Mouse (Mus musculus): ENCODE measurements around the gene Pilra.
A peak's percentile ranks its signal among the peaks of the same experiment; 100 is the strongest.

Gene Pilra

DNA sequence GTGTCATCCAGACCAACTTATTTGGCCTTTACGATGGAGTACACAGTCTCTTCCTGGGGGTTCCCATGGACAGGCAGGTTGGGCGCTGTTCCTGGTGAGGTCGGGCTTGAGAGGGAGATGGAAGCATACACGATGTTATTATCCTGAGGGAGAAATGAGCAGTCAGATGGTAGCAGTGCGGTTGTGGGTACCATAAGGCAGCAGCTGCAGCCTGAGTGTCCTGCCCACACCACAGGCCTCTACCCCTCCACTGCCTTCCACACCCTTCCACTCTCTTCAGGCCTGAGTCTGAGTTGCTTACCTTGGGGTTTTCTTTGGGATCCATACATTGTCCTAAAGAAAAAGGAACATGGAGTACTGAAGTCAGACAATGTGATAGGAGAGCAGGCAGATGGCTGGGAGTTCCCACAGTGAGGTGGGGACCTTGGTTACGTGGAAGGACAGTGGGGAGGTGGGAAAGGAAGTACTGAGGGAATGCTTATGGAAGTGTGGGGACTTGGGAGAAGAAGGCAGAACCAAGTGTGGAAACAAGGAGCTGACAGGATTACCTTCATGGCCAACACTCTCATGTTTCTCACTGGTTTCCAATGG, 12.5 kb downstream of the Pilra start:
- DNase-seq: no peak

DNA sequence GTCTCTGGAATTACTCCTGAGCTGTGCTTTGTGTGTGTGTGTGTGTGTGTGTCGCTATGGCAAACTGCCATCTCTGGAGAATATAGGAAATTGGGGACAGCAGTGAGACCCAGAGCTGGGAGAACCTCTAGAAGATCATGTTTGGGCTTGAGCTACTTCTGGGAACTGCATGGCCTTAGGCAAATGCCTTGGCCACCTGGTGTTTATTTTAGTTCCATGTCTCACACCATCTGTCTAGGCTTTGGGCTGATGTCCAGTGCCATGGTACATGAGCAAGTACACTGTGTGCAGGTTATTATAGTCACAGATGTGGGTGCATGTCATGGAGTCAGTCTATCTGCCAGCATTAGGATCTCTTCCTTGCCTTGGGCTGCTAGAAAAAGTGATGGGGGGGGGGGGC, 13.5 kb downstream of the Pilra start:
- DNase-seq: no peak

DNA sequence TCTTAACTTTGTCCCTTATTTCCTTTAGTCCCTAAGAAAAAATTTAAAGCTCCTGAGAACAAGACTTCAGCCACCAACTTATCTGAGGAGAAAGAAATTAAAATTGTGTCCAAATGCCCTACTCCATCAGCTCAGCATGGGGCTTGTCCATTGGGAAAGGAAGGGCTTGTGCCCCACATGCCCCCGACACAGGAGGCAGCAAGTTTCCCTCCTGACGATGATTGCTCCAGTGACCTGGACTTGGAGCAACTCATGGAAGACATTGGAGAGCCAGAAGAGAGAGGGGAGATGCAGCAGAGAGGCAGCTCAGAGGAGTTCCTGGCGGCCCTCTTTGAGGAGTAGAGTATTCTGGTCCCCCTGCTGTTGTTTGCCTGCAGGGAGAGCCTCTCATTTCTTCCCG, 14.0 kb downstream of the Pilra start:
- DNase-seq: no peak

DNA sequence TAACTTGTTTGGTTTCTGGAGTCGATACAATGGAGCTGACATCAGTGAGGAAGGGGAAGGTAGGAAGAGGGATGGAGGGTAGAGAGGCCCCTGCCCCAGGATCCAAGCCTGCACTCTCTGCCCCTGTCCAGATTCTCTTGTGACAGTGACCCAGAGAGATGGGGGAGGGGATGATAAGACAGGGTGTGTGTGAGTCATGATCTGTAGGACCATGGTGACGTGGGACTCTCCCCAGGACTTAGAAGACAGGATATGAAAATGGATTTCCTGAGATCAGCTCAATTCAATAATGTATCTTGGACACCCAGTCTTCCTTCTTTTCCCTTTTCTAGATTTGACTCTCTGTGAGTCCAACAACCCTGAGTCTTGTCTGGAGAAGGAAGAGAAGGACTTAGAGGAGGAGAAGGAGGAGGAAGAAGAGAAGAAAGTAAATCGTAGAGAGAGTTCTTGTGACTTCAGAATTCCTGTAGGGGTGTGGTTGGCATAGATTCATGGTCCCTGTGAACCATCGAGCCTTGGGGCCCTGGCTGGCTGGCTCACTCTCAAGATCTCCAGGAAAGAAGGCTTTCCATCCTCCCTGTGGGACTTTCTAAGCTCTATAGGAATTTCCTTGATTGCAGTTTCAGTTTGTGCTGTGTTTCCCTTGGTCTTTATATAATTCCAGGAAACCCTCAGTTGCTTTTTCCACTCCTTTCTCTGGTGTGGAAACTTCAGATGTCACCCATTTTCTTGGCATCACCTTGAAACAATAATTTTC, 18.4 kb downstream of the Pilra start:
- no peak for DNase-seq

DNA sequence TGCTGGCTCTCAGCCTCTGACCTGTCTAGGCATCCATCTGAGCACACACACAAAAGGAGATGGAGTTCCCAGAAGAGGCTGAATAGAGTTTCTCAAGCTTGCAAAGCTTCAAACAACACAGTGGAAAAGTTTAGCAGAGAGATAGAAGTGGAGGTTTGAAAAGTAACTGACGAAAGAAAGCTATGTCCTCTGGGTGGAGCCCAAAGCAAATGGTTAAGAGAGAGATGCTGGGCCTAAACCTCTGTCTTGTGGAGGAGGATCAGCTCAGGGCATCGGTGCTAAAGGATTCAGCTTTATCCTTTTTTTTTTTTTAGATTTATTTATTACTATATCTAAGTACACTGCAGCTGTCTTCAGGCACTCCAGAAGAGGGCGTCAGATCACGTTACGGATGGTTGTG, 27.8 kb downstream of the Pilra start:
- no peak for DNase-seq

DNA sequence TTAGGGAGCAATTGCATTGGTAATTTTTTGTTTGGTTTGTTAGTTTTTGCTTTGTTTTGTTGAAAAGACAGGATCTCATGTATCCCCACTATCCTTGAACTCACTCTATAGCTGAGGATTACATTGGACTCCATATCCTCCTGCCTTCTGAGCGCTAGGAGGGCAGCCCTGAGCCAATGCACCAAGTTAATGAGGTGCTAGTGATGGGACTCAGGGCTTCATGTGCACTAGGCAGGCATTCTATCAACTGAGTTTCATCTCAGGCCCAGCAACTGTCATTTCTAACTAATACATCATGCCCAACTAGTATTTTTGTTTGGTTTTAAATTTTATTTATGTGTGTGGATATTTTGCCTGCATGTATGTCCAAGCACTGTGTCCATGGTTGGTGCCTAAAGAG, 29.9 kb downstream of the Pilra start:
- no peak for DNase-seq

DNA sequence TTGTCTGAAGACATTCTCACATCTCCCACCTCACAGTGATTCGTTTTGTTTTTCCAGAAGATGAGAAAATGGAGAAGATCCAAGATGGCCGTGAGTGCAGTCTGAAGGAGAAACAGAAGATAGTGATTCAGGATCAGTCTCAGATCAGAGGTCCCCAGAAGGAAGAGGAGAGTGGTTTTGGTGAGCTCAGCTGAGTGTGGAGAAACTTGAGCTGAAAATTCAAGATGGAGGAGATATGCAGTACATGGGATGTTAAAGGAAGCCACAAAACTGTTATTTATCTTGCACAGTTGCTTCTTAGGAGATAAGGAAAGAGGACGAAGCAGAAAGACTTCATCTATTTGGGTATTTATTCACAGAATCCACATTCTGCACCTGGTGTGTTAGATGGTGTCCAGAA, 35.2 kb downstream of the Pilra start:
- DNase-seq: no peak

DNA sequence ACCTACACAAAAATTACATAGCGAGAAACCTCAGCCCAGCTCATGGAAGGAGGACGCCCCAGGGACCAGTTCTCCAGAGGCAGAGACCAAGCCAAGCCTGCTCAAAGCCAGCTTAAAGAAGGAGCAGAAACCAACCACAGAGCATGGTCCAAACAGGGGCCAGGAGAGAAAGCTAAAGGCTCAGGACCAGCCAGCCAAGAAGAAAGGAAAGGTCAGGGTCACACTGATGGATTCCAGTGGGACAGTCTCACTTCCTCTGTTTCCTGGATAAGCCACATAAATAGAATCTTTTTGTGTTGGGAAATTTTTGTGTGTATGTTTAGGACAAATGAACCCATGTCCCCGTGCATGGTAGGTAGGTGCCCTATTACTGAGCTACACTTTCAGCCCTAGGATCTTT, 39.5 kb downstream of the Pilra start:
- no peak for DNase-seq

DNA sequence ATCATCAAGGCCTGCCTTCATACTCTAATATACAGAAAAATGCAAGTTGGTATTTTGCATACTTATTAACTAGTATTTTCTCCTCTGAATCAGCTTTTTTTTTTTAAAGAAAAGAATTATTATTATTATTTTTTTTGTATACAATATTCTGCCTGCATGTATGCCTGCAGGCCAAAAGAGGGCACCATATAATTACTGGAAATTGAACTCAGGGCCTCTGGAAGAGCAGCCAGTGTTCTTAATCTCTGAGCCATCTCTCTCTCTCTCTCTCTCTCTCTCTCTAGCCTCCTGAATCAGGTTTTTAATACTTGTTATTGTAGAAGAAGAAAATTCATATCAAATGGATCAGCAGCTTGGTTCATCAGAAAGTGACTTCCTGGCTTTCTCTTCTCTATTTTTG, 44.5 kb downstream of the Pilra start:
- DNase-seq: no peak

DNA sequence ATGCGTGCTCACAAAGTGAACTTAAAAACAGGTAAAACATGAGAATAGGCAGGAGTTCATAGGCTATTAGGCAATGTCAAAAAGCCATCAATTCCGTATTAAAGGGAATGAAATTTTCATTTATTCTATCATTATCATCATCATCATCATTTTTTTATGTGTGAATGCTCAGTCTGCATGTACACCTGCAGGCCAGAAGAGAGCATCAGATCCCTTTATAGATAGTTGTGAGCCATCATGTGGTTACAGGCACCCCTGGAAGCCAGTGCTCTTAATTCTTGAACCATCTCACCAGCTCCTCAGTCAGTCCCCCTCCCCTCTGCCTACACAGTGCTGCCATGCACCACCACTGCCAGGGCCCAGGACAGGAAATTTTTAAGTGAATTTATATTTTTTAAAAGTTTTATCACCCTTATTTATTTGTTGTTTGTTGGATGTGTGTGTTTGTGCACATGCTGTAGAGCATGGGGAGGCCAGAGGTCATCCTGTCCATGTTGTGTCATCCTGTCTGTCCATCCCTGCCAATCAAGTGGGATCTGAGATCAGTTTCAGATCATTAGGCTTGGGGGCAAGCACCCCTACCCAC, 47.0 kb downstream of the Pilra start:
- DNase-seq: no peak

DNA sequence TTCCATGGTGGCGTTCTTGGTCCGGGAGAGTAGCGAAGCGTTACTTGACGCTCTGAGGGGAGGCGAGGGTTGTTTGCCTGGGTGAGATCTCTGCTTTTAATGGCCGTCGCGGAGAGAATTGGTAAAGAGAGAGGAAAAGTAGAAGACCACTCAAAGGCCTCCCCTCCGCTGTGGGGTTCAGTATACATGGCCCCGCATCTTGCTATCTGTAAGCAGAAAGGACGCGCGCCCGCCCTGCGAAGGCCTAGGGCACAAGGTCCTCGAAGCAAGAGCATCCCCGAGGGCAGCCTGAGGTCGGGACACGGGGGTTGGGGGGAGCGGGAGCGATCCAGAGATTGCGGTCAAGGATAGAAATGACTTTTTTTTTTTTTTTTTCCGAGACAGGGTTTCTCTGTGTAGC, 47.9 kb downstream of the Pilra start:
- DNase-seq: no peak

DNA sequence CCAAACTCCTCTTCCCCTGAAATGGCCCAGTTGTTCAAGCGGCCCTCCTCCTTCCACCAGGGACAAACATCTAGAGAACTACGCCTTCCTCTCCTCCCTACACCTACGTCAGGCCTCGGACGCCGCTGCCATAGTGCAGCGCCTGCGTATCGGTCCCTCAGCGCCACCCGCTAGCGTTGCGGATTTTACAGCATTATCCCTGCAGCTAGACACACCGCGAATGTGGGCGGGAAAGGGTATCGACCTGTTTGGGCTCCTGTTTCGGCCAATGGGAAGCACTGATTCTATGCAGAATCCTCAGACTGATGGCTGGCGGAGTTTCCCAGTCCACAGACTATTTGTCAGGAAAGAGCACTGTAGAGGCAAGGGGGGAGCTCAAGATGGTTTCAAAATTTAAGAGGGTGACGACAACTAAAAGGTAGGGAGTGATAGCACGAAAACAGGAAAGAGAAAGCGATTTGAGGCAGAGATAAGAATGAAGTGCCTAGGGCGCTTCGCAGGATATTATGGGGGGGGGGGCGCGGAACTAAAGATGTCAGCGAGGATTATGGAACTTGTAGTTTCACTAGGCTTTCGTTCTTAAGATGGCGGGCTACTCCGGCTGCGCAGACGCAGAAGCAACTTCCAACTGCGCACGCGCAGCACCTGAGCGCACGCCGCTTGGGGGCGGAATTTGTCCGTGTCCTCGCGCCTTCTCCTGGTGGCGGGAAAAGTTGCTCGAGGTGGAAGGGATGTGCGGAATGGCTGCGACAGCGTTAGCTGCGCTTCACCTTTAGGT, 48.7 kb downstream of the Pilra start, which contains the start of the genes Mepce and Zcwpw1:
Mepce (minus strand) TSS at position 505 of the 778 bp plus-strand sequence.
Zcwpw1 (plus strand) TSS at position 648 of the 778 bp plus-strand sequence.
- DNase-seq: peak; percentile 94 to 97

DNA sequence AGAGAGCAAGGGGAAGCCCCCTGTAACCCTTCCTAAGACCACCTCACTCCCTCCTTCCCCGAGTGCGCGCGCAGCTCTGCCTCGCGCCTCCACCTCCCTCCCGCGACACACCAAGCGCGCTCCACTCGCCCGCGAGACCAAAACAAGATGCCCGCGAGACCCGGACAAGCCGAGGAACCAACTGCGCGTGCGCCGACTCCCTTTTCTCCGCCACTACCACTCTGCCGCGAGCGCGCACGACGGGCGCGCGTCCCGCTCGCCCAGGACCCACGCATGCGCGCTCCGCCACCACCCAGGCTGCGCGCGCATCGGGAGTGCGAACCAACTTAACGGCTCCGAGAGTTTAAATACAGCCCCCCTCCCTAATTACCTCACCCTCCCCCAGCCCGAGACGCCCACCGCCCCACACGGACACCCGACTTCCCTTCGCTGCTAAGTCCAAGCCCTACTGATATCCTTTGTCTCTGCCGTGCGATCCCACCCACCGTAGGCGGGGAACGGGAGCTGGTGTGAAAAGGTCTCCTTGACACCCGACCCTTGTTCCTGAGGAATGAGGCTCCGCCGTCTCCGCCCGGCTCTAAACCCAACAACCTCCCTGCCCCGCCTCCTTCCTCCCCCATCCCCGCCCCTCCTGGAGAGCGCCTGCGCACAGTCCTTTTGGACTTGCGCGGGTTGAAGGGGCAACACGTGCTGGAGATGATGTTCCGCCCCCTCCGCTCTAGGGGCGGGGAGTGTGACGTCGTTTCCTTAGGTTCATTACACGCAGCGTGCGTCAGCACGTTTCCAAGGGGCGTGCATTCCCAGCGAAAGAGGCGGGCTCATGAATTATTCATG, 49.8 kb downstream of the Pilra start:
- DNase-seq: peak; percentile 99 to 100

DNA sequence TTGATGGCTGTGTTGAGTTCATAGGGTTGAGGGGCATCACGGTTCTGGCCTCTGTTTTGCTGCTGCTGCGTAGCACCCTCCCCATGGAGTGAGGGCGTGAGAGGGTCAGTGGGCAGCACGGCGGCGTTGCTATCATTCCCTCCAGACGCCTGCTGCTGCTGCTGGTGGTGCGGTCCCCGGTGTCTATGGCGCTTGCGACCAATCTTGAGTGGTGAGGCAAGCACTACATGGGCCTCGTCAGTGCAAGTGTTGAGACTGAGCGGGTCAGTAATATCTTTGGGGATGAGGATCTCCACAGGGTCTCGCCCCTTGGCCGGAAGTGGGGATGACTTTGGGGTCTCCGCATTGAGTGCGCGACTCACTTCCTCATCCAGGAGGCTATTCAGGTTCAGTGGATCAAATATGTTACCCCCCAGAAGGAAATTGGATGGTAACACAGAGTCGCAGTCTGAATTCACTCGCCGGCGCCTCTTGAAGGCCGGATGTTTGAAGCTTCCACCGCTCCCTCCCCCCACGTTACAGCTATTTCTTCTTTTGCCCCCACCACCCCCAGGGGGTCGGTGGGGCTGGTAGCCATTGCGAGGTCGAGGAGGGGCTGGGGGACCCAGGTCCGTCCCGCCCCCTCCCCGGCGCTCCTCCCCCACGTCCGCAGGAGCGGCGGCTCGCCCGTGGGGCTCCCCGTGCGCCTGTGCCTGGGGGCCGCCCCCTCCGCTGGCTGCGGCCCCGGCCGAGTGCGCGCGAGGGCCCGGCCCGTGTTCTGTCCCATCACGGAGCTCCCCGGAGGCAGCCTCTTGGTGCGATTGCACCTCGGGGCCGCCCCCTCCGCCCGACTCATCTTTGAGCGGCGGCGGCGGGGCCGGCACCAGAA, 50.7 kb downstream of the Pilra start:
- DNase-seq: peak in 1 of 2 experiments; percentile 62

DNA sequence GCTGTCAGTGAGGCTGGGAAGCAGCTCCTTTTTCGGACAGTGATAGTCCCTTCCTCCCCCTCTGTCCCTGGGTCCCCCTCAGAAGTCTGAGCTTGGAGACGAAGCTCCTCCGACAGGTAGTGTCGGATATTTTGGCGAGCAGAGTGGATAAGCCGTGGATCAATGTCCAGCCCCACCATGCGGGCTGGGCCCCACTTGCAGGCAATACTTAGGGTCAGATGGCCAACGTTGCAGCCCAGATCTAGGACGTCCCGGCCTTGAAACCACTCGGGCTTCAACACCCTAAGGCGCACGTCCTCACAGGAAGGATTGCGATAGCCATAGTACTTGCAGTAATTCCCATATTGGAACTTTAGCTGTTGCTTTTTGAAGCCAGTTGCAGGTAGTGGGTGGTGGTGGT, 51.5 kb downstream of the Pilra start:
- DNase-seq: no peak

DNA sequence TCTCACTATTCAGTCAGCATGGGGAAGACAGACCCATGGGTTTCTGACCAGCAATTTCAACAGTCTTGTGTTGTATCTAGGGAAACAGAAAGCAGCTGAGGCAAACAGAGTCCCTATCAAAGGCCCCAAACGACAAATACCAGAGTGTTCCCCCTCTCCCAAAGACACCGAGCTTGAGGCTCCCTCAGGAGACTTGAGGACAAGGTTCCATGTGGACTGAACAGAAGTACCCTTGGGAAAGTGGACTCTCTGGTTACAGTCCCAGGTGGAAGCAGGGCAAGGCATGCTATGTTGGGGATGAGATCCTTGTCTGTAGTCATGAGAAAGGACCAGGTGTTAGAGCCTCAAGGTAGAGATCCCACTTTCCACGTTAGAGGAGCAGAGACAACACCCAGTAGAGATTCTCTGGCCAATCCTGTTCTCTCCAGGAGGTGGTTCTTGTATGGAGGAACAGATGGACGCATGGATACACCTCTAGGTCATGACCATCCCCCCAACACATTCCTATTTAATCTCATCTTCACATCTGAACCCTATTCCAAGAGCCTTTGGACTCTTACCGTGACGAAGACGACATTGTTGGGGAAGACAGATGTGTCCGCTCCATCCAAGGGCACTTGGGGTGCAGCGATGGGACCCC, 52.1 kb downstream of the Pilra start:
- DNase-seq: no peak

DNA sequence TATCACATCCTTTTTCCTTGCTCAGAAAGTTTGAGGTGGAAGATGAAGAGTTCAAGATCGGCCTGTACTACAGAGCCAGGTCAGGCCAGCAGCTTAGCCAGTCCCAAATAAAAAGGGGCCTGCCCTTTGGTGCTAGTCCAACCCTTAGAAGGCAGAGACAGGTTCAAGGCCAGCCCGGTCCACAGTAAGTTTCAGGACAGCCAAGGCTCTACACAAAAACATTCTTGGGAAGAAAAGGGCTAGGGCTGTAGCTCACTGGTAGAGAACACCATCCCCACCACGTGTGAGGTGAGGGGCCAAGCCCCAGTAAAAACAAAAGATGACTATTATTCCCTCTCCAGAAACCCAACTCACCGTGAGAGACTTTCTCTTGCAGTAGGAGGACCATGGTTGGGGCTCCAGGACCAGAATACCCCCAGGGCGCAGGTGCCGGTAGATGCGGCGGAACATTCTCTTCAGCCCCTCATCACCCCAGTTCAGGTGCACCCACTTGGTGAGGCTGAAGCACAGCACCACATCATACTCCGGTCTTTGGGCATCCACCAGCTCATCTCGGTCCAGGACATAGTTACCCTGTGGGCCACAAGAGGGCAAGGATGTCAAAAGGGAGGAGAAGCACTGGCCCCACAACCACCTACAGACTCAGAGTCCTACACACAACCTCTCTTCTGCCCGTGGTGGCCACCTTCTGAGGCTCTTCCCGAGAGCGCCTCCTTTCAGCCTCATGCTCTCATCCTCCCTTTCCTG, 53.1 kb downstream of the Pilra start:
- DNase-seq: no peak

DNA sequence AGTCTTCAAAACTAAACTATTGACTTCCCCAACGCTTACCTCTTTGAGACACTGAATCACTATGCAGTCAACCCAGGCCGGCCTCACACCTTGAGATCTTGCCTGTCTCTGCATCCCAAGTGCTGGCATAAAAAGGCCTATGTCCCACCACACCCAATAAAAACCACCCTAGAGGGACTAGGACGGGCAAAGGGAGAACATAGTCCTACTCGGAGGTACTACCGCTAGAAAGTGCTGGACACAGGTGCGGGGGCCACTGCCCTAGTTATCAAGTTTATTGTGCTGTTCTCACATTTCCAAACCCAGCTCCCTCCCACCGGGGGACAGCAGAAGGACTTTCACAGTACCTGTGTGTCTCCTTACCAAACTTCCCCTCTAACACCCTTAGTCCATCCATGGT, 54.4 kb downstream of the Pilra start:
- no peak for DNase-seq

DNA sequence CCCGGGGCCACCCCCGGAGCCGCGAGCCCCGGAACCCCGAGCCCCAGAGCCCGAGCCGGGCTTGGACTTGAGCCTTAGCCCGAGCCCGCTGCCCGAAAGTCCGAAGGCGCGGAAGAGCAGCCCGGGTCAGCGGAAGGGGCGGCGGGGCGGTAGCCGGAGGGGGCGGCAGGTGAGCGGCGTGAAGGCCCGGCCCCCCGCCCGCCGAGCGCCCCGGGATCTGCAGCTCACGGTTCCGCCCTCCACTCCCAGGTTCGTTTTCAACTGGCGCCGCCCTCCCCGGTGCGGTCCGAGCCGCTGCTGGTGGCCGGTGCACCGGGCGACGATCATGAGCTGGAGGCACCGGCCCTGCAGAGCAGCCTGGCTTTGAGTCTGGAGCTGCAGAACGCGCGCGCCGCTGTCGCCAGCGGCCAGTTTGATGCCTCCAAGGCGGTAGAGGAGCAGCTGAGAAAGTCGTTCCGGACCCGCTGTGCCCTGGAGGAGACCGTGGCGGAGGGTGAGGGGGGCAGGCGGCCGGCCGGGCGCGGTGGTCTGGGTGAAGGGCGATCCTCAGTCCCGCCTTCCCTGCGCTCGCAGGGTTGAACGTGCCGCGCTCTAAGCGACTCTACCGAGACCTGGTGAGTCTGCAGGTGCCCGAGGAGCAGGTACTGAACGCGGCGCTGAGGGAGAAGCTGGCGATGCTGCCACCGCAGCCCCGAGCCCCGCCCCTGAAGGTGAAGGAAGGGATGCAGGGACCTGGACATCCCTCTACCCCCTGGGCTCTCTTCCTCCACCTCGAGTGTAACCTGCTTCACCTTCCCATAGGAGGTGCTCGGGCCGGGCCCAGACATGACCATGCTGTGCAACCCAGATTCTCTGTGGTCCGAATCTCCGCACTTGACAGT, 56.8 kb downstream of the Pilra start:
- DNase-seq: peak; percentile 52 to 77
